Comparison of ENCODE assay signal across 9 mouse cellular contexts in the genomic region with DNA sequence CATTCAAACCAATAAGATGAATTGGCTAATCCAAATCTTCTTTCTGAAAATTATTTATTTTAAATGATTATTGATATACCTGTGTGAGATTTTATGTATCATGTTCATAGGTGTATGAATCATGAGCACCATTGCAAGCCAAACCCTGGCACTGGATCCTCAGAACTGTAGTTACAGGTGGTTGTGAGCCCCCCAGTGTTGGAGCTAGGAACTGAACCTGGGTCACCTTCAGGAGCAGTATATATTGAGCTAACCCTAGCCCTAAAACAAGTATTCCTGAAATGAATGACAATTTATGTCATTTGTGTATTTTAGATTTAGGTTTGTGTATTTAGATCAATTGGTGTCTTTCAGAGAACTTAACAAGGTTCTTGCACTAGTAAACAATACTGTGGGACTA. TPM values are rescaled to one million over a fixed set of nuclear protein-coding genes. Genes with fewer than 3 reads are reported as not detected.
DNase-seq lines count a peak whose midpoint lies in the region; ATAC-seq and TF ChIP-seq lines count a peak whose summit lies in the region.
"Had no signal": no experiment of that assay in that cellular context is flagged by ENCODE, and none has a peak within 500 bp of the region (broad histone marks: within the 10 kb centered on the region; RNA-seq: fewer than 3 reads in every experiment).

No protein-coding gene starts in this region.

- H3K27ac ChIP-seq in kidney, embryonic 16.5 days (ENCODE audit: low read length): no peak overlapping the region
- H3K27ac ChIP-seq: liver, embryonic 13.5 days had no signal

- DNase-seq in kidney, adult 9 months: peak; percentile 19
- peak; percentile 58 for DNase-seq in CD4-positive, CD25-positive, alpha-beta regulatory T cell, adult 2 months (ENCODE audit: low read depth, low spot score)
- DNase-seq in Patski (ENCODE audit: low read depth, low spot score): no peak
- DNase-seq in kidney, postnatal 25 days: peak; percentile 33 to 45
- no peak for DNase-seq in layer of hippocampus, adult 11-12 months (ENCODE audit: low spot score)
- no peak for DNase-seq in gastrocnemius, postnatal 4 days (ENCODE audit: low spot score in 2 of 2)
- DNase-seq in frontal cortex, postnatal 36 days (ENCODE audit: low spot score in 2 of 2): no peak
- DNase-seq: liver, embryonic 13.5 days had no signal

- peak; percentile 36 for TF ChIP-seq CTCF in Patski (IDR thresholded peaks at IDR 0.05)

- H3K36me3 ChIP-seq in kidney, embryonic 16.5 days (ENCODE audit: insufficient read depth, low read length): no peaks in the 10 kb centered on the region
- H3K36me3 ChIP-seq: liver, embryonic 13.5 days had no signal

- no peaks in the 10 kb centered on the region for H3K9me3 ChIP-seq in kidney, embryonic 16.5 days (ENCODE audit: low read length)
- H3K9me3 ChIP-seq: liver, embryonic 13.5 days had no signal

- in situ Hi-C loops in Patski (cut with MboI; ENCODE audit: low pct_unique_long_range_greater_than_20kb): no loop called here

- H3K4me1 ChIP-seq in kidney, embryonic 16.5 days (ENCODE audit: insufficient read depth, low read length): no peaks in the 10 kb centered on the region
- H3K4me1 ChIP-seq: liver, embryonic 13.5 days had no signal

- no peak for ATAC-seq in kidney, embryonic 16.5 days (ENCODE audit: low FRiP score, low TSS enrichment)
- ATAC-seq in Patski: no peak

- no peak overlapping the region for H3K4me2 ChIP-seq in kidney, embryonic 16.5 days (replicated peaks; ENCODE audit: low read depth, low read length)
- H3K4me2 ChIP-seq: liver, embryonic 13.5 days had no signal

- no peaks in the 10 kb centered on the region for H3K27me3 ChIP-seq in kidney, embryonic 16.5 days (ENCODE audit: insufficient read depth, low read length)
- no peaks in the 10 kb centered on the region for H3K27me3 ChIP-seq in Patski
- H3K27me3 ChIP-seq: liver, embryonic 13.5 days had no signal

- no peak overlapping the region for H3K4me3 ChIP-seq in kidney, embryonic 16.5 days (ENCODE audit: low read length)
- H3K4me3 ChIP-seq: liver, embryonic 13.5 days had no signal

- no peak overlapping the region for H3K9ac ChIP-seq in kidney, embryonic 16.5 days (replicated peaks; ENCODE audit: low read length)
- H3K9ac ChIP-seq: liver, embryonic 13.5 days had no signal

- POLR2A ChIA-PET in Patski (lab: Charles Lee): no interaction called here

- CTCF ChIA-PET in Patski (lab: Charles Lee): no interaction called here

RNA-seq across cellular contexts. Expression of a gene that starts 45.8 kb away (rescaled TPM):
- 98.6 and 104 TPM in 2 replicates for polyA plus RNA-seq in kidney, embryonic 16.5 days (2015; fragmentation: Nextera tagmentation; extraction: Ambion mirVana)
- polyA plus RNA-seq in Patski (2021): 66.2 TPM
- 10 to 100 TPM; 42.6 to 44.9 TPM for total RNA-seq in gastrocnemius, postnatal 4 days (2021)

Comparison
In these comparisons a context has a peak if more than half of its experiments do, and no peak if none do; other contexts are left out.
1. DNase-seq: peak in kidney, adult 9 months (single experiment), CD4-positive, CD25-positive, alpha-beta regulatory T cell, adult 2 months (single experiment) and kidney, postnatal 25 days (2 of 2); none in Patski (single experiment), layer of hippocampus, adult 11-12 months (single experiment), gastrocnemius, postnatal 4 days (0 of 2) and frontal cortex, postnatal 36 days (0 of 2).